Mouse (Mus musculus) adrenal gland (tissue): Measurements from ENCODE around the gene Rps13.
"Not testable (repeated sequence)": the region's sequence is repeated elsewhere in the genome, so short reads cannot be mapped to it uniquely, and the experiment has no call there.

Experiments
- intact Hi-C: fragments of 180-260 bp; cut with DNase I; formaldehyde crosslinking; loops from one replicate; pipeline ENCODE4 v1.15.1; 2025
- long read RNA-seq, 2 experiments: library from polyadenylated mRNA; unstranded; transcript quantifications; one replicate each; pipeline ENCODE4 v2.0.0; 2020; ENCODE audit warnings: borderline replicate concordance in 1 of 2; ENCODE audit not compliant: insufficient replicate concordance in 1 of 2

The Rps13 gene
- long read RNA-seq, experiment 1, transcript Rps13-201 (6 exons, 589 nt), result major isoform, 857 of 879 reads
- long read RNA-seq, experiment 1, partial matches to known transcripts, result 3 of 879 reads
- long read RNA-seq, experiment 1, other reads (novel, unspliced or antisense), result 14 of 879 reads
- long read RNA-seq, experiment 2, transcript Rps13-201 (6 exons, 589 nt), result major isoform, 737 of 763 reads
- long read RNA-seq, experiment 2, partial matches to known transcripts, result 2 of 763 reads
- long read RNA-seq, experiment 2, other reads (novel, unspliced or antisense), result 17 of 763 reads

DNA sequence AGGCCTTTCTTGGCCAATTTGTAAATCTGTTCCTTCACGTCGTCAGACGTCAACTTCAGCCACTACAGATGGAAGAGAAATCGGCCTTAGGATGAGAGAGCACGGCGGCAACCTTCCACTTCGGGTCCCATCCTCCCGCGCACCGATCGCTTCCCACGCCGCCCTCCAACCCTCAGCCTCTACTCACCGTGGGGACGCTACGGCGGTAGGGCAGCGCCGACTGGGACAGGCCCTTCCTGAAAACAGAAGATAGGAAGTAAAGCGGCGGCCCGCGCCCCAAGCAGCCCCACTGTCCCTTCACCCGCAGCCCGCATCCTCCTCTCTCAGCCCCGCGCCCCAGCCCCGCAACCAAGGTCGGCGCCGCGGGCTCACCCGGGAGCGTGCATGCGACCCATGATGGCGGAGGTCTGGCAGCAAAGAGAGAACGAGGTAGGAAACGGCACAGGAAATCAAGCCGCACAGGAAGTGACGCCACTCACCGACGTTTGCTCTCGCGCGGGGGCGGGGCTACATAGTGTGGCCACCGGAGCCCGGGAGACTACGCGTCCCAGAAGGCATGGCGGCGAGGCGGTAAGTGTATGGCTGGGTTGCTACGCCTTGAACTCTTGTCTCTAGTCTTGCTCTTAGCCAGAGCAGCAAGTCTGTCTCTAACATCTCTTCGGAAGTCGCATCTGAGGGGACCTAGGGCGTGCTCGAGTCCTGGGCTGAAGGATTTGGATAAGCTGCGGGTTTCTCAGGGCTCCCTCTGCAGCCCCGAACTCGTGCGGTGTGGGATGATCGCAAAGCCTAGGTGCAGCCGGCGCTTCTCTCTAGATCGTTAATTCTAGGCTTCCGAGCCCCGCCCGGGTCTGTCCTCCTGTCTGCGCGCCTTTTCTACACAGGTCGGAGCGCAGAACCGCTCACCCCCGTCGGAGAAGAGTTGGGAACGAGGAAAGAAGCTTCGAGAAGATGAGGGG is at the start of gene Rps13:
Gene Rps13 (minus strand): TSS at position 483 of the 956 bp plus-strand sequence.
- intact Hi-C loops, result loop anchor here (10.0 kb wide), 1 partner anchor 181 kb away; no protein-coding TSS in a partner anchor

DNA sequence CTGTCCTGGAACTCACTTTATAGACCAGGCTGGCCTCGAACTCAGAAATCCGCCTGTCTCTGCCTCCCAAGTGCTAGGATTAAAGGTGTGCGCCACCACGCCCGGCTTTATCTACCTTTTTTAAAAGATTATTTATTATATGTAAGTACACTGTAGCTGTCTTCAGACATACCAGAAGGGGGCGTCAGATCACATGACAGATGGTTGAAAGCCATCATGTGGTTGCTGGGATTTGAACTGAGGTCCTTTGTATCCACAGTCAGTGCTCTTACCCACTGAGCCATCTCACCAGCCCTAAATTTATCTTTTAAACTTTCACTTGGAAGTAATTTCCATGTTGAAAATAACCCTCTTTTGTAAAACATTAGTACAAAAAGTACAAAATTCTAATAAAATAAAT is 45.2 kb upstream of the Rps13 start:
- intact Hi-C loops, result not testable (repeated sequence)

- intact Hi-C loops, result no loop called here
These were observed 40.3 kb upstream of the Rps13 start for GRCm38 (mm10) chr7:116374284-116374683.

DNA sequence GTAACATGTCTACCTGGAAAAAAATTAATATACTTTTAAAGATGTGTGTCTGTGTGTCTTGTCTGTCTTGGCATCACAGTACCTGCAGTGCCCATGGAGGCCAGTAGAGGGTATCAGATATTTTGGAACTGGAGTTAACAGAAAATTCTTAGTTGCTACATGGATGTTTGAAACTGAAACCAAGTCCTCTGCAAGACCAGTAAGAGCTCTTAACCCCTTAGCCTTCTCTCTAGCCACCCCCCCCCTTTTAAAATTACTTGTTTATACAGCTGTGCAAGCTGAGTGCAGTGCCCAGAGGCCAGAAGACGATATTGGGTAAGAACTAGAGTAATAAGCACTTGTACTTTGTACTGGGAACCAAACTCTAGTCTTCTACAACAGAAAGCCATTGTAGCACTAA is 2.2 kb upstream of the Rps13 start:
- intact Hi-C loops, result loop anchor here (10.0 kb wide), 1 partner anchor 179 kb away; no protein-coding TSS in a partner anchor

DNA sequence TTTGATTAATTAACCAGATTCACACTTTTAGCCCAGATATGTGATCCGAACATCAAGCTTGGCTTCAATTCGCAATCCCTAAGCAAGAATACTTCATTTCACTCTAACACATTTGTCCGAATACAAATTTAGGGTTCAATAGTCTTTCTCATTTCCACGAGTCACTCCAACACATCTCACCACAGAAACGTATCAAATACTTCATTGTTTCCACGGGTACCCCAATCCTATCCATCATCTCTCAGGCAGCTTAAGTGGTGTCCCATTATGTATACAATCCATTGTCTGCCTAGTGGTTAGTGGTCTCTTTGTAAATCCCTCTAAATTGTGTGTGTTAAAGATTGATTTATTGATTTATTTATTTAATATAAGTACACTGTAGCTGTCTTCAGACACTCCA is 1.1 kb upstream of the Rps13 start:
- intact Hi-C loops, result loop anchor here (10.0 kb wide), 1 partner anchor 180 kb away; no protein-coding TSS in a partner anchor

GRCm38 (mm10) chr7:116334669-116335038 is 659 bp upstream of the Rps13 start:
- intact Hi-C loops, result loop anchor here (10.0 kb wide), 1 partner anchor 180 kb away; no protein-coding TSS in a partner anchor

DNA sequence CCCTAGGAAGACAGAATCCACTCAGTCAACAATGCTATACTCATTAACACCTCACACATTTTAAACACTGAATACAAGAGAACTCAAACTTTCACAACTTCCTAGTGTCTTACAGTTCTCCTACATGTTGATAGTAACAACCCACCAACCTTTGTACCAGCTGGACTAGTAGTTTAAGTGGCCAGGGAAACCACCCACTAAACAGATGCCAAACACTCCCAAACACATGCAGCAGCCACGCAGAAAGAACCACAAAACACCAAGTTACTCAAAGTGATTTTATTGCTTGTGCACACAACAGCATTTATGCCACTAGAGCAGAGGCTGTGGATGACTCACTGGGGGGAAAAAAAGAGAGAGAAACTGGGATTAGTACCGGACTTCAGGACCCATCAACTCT is 2.7 kb downstream of the Rps13 start:
- intact Hi-C loops, result loop anchor here (10.0 kb wide), 1 partner anchor 184 kb away; no protein-coding TSS in a partner anchor

GRCm38 (mm10) chr7:116329858-116330257 is 4.1 kb downstream of the Rps13 start:
- intact Hi-C loops, result loop anchor here (10.0 kb wide), 1 partner anchor 185 kb away; no protein-coding TSS in a partner anchor

GRCm38 (mm10) chr7:116328777-116329176 is 5.2 kb downstream of the Rps13 start:
- intact Hi-C loops, result no loop called here

- intact Hi-C loops, result no loop called here
These were observed 6.1 kb downstream of the Rps13 start for GRCm38 (mm10) chr7:116327901-116328300.

GRCm38 (mm10) chr7:116323331-116323964 is 10.5 kb downstream of the Rps13 start:
- intact Hi-C loops, result loop anchor here (2.0 to 5.0 kb wide), 2 partner anchors 77 to 161 kb away; no protein-coding TSS in a partner anchor

- intact Hi-C loops, result loop anchor here (5.0 kb wide), 1 partner anchor 47 kb away; no protein-coding TSS in a partner anchor
These were observed 24.5 kb downstream of the Rps13 start for GRCm38 (mm10) chr7:116309456-116309855.

DNA sequence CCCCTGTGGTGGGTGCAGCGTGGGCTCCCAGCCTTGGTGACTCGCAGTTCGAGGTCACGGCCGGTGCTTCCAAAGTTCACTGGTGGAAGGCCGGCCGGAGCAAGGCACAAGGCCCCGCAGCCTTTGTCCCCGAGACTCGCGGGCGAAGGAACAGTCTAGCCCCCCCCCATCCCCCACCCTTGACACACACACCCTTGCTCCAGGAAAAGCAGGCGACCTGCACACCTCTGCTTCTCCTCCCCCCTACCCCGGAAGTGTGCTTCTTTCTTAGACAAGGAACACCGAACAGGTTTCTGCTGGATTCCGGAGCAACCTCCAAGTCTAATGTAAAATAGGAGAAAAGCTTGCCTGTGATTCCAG is 25.4 kb downstream of the Rps13 start:
- intact Hi-C loops, result loop anchor here (5.0 kb wide), 1 partner anchor 46 kb away; no protein-coding TSS in a partner anchor

DNA sequence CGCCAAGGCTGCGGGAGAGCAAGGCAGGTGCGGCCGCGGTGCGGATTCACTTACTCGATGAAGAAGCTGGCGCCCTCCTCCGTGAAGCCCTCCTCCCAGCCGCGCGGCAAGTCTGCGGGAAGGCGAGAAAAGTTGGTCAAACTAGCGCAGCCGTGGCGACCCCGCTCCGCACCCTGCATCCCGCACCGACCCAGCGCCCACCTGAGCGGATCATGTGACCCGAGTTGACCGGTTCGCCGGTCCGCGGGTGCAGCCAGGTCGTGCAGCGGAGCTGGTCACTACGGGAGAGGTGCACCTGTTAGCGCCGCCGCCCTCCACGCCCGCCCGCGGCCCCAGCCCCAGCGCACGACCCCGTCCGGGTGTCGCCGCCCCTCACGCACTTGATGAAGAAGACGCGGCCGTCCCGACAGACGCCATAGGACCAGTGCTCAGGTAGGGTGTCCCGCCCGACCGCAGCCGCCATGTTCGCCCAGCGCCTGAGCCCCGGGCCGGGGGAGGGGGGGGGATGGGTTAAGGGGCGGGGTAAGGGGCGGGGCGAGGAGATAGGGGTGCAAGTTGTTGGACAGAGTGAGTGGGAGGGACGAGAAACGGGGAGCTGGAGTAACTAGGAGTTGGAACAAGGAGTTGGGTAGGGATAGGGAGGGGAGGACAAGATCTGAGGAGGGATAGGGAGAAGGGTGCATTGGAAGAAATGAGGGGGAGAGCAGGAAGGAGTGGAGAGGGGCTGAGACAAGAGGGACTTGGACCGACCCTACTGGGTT is 25.9 kb downstream of the Rps13 start, which contains the start of gene Plekha7:
Gene Plekha7 (minus strand): TSS at position 506 of the 761 bp plus-strand sequence.
- intact Hi-C loops, result loop anchor here (5.0 kb wide), 1 partner anchor 46 kb away; no protein-coding TSS in a partner anchor

- intact Hi-C loops, result loop anchor here (5.0 kb wide), 1 partner anchor 45 kb away; no protein-coding TSS in a partner anchor
These were observed 26.7 kb downstream of the Rps13 start for GRCm38 (mm10) chr7:116307099-116307870.

- intact Hi-C loops, result loop anchor here (5.0 kb wide), 1 partner anchor 44 kb away; no protein-coding TSS in a partner anchor
These were observed 27.4 kb downstream of the Rps13 start for GRCm38 (mm10) chr7:116306601-116307000.

DNA sequence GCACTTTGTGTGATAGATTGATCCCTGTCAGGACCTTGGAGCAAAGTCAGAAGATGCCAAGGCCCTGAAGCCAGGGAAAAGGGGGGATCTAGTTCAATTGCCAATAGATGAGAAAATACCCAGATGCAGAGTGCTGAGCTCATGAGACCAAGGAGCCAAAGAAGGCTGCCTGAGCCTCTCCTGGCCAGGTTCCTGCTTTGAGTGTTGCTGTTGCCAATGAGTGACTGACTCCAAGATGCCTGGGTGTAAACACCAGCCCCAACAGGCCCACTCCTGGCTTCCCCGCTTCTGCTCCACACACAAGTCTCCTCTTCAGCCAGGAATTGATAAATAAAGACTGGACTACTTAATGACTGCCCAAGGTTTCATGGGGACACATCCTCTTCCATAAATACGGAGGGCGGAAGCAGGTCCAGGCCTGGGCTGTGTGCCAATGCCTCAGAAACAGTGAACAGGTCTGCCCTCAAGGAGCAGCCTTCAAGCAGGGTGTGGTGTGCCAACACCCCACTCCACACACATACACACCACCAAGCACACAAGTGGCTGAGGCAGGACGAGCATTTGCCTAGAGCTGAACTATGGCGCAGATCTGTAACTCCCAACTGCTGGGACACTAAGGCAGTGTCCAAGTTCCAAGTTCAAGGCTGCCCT is 32.2 kb downstream of the Rps13 start:
- intact Hi-C loops, result no loop called here

DNA sequence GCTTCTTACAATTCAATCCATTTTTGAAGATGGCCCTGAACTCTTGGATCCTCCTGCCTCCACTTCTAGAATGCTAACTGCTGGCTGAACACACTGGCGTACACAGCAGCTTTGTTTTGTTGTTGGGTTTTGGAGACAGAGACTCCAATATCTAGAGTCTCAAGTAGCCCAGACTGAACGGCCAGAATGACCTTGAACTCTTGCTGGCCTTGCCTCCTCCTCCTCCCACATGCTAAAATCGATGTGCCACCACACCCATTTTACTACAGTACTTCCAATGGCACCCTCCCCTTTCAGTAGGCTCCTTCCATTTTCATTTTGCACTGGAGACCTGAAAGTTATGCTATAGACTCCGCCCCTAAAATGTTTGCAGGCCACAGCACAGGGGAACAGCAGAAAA is 32.9 kb downstream of the Rps13 start:
- intact Hi-C loops, result no loop called here

DNA sequence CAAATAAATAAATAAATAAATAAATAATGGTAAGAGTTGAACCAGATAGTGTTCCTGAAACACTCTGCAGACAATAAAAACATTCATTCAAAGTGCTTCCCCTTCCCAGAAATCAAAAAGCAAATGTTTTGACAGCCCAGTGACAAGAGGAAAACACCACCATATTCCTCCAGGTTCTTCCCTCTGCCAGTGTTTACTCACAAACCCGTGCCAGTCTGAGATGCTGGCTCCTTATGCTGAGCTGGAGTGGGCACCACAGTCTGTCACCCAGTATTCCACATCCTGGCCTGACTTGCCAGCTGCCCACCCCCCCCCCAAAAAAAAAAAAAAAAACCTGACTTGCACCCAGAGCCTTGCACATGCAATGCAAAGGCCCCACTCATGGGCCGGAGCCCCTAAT is 35.1 kb downstream of the Rps13 start:
- intact Hi-C loops, result no loop called here
